Mouse (Mus musculus) MEL-GATA-1-ER (cell line): ENCODE results near the gene Cep295.
"Not testable (repeated sequence)": the region's sequence is repeated elsewhere in the genome, so short reads cannot be mapped to it uniquely, and the experiment has no call there.

Experiments used
- DNase-seq: peaks from one replicate; pipeline ENCODE4 v3.0.0-alpha.2; 2012; ENCODE audit warnings: low read depth; ENCODE audit errors: extremely low read depth

Gene Cep295

GRCm38 (mm10) chr9:15307257-15307656, 50.3 kb downstream of the Cep295 start:
- no peak for DNase-seq

GRCm38 (mm10) chr9:15306398-15307119, 51.0 kb downstream of the Cep295 start, which contains the start of gene 4931406C07Rik:
Gene 4931406C07Rik (minus strand): TSS chr9:15306448.
- no peak for DNase-seq

- peak; percentile 93 for DNase-seq
These were observed 51.8 kb downstream of the Cep295 start, which contains the start of gene Taf1d for GRCm38 (mm10) chr9:15305503-15306397. Gene Taf1d (plus strand): TSS chr9:15306214.

GRCm38 (mm10) chr9:15302881-15303280, 54.7 kb downstream of the Cep295 start:
- DNase-seq = no peak

- not testable (repeated sequence) for DNase-seq
These were observed 55.6 kb downstream of the Cep295 start for GRCm38 (mm10) chr9:15302006-15302405.

- DNase-seq = no peak
These were observed 56.2 kb downstream of the Cep295 start for GRCm38 (mm10) chr9:15301399-15301798.

GRCm38 (mm10) chr9:15300056-15300455, 57.5 kb downstream of the Cep295 start:
- no peak for DNase-seq

GRCm38 (mm10) chr9:15298451-15298850, 59.1 kb downstream of the Cep295 start:
- DNase-seq = no peak

GRCm38 (mm10) chr9:15297112-15297511, 60.5 kb downstream of the Cep295 start:
- DNase-seq = no peak

- DNase-seq = peak; percentile 100
These were observed 68.3 kb downstream of the Cep295 start for GRCm38 (mm10) chr9:15289251-15289650.

GRCm38 (mm10) chr9:15288402-15288801, 69.2 kb downstream of the Cep295 start:
- DNase-seq = no peak

GRCm38 (mm10) chr9:15287846-15288245, 69.7 kb downstream of the Cep295 start:
- no peak for DNase-seq

- no peak for DNase-seq
These were observed 72.1 kb downstream of the Cep295 start for GRCm38 (mm10) chr9:15285443-15285842.

GRCm38 (mm10) chr9:15280491-15280879, 77.1 kb downstream of the Cep295 start:
- DNase-seq = no peak

GRCm38 (mm10) chr9:15279649-15280490, 77.7 kb downstream of the Cep295 start, which contains the start of gene Med17:
Gene Med17 (minus strand): TSS chr9:15279931.
- DNase-seq = peak; percentile 94

- DNase-seq = no peak
These were observed 78.4 kb downstream of the Cep295 start for GRCm38 (mm10) chr9:15279139-15279648.

GRCm38 (mm10) chr9:15278343-15278742, 79.2 kb downstream of the Cep295 start:
- peak; percentile 36 for DNase-seq

GRCm38 (mm10) chr9:15276855-15277254, 80.7 kb downstream of the Cep295 start:
- DNase-seq = no peak

GRCm38 (mm10) chr9:15273981-15274380, 83.6 kb downstream of the Cep295 start:
- no peak for DNase-seq
